Mouse (Mus musculus): ENCODE measurements around the gene Gm21830.

GRCm38 (mm10) chr2:67364506-67364905 is 49.0 kb upstream of the Gm21830 start:
- no peak for TF ChIP-seq CTCF (IDR thresholded peaks at IDR 0.05; ENCODE audit: borderline replicate concordance, control insufficient read depth, extremely low read depth, insufficient read depth, low read length, poor library complexity)
- TF ChIP-seq POLR2A (IDR thresholded peaks at IDR 0.05; ENCODE audit: control insufficient read depth, extremely low read depth, insufficient read depth, low read length, poor library complexity): no peak

All from thymus, adult 2 months (tissue).